Mouse (Mus musculus) C2C12 (cell line): ENCODE measurements around the gene Sntg2.

ENCODE experiments used
- CEBPB ChIP-seq: IDR thresholded peaks from one replicate; pipeline ENCODE4 v1.6.1; 2011; ENCODE audit warnings: low read depth, mild to moderate bottlenecking, control low read depth, moderate library complexity
- CTCF ChIP-seq: IDR thresholded peaks from one replicate; pipeline ENCODE4 v1.5.1; 2011; ENCODE audit not compliant: control insufficient read depth, insufficient read depth, insufficient read length

GRCm38 (mm10) chr12:30181721-30182120 lies 191.5 kb downstream of the Sntg2 start:
- TF ChIP-seq CEBPB (no peak), CTCF (no peak)
